Mouse (Mus musculus): ENCODE data around the gene Ugt1a8.

The Ugt1a8 gene

DNA sequence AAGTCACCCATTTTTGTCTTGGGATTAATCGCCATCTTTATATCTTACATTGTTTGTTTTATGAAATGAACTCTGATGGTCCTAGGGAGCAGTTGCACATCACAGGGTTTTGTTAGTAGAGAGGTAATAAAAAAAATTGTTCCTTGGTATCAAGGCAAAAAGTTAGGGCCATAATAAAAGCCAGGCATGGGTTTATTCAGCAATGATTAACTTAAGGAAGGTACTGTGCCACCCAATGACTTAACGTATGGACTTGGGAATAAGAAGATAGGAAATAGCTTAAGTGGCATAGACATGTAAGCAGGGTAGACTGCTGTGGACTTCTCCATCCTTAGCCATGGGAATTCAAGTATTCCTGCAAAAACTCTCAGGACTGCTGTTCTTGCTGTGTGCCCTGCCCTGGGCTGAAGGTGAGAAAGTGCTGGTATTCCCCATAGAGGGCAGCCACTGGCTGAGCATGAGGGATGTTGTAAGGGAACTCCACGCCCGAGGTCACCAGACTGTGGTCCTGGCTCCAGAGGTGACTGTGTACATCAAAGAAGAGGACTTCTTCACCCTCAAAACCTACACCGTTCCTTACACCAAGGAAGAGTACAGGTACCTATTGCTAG is 98.8 kb downstream of the Ugt1a8 start:
- DNase-seq (ENCODE audit: low spot score), result no peak

- no peak for DNase-seq (ENCODE audit: low spot score)
These were observed 104.5 kb downstream of the Ugt1a8 start for GRCm38 (mm10) chr1:88192136-88192535.

DNA sequence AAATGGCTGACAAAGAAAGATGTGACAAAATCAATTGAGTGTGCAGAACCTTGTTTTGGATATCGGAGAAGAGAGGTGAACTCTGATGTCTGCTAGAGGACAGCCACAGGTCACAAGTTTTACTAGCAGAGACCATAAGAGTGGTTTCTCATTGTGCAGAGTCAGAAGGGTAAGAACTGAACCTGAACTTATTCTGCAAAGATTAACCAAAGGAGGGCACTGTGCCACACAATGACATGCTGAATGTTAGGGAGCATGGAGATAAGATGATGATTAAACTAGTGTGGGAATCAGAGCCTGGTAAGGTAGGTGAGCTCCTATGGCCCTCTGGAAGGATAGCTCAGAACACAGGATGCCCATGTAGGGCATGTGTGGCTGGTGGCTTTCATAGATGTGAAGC is 108.1 kb downstream of the Ugt1a8 start:
- no peak for DNase-seq (ENCODE audit: low spot score)

DNA sequence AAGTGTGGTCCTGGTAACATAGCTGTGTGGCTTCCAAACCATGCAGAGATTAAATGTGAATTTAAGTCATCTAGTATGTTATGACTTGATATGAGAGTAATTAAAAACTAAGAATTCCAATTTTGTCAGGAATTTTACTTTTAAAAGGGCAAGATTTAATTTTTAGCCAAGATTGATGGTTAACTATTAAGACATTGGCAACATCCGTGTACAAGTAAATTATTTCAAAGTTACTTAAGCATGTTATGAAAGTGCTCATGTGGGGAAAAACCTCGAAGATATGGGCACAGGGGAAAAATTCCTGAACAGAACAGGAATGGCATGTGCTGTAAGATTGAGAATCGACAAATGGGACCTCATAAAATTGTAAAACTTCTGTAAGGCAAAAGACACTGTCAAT is 109.8 kb downstream of the Ugt1a8 start:
- no peak for DNase-seq (ENCODE audit: low spot score)

- no peak for DNase-seq (ENCODE audit: low spot score)
These were observed 112.4 kb downstream of the Ugt1a8 start for GRCm38 (mm10) chr1:88199996-88200395.

DNA sequence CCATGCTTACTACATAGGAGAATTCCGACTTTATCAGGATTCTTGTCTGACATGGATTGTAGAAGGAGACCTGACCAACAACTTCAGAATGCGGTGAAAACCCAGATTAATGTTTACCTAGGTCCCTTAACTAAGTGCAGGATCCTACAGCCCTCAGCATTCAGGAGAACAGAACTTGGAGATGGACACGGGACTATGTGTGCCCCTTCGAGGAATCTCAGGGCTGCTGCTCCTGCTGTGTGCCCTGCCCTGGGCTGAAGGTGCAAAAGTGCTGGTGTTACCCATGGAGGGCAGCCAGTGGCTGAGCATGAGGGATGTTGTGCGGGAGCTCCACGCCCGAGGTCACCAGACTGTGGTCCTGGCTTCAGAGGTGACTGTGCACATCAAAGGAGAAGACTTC is 112.8 kb downstream of the Ugt1a8 start, which contains the start of gene Ugt1a2:
TSS of gene Ugt1a2 (plus strand) at position 146 of the 400 bp plus-strand sequence.
- no peak for DNase-seq (ENCODE audit: low spot score)

DNA sequence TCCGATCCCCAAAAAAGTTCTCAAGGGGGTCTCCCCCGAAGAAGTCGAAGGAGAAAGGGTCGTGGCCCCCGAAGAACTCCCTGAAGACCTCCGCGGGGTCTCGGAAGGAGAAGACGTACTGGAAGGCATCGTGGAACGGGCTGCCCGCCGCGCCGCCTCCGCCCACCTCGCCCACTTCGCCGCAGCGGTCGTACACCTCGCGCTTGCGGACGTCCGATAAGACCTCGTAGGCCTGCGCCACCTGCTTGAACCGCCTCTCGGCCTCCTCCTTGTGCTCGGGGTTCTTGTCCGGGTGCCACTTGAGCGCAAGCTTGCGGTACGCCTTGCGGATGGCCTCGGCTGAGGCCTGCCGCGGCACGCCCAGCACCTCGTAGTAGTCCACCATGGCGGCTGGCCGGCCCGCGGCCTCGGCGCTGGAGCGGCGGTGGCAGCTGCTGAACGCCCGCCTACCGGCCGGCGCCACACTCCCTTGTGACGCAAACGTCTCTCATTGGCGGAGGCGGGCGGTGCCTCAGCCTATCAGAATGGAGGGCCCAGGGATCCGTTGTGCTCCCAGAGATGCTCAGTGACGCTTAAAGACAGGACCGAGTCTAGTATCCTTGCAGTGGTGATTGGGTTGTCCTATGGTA is 117.8 kb downstream of the Ugt1a8 start, which contains the start of gene Dnajb3:
TSS of gene Dnajb3 (minus strand) at position 489 of the 629 bp plus-strand sequence.
- peak; percentile 94 for DNase-seq (ENCODE audit: low spot score)

DNA sequence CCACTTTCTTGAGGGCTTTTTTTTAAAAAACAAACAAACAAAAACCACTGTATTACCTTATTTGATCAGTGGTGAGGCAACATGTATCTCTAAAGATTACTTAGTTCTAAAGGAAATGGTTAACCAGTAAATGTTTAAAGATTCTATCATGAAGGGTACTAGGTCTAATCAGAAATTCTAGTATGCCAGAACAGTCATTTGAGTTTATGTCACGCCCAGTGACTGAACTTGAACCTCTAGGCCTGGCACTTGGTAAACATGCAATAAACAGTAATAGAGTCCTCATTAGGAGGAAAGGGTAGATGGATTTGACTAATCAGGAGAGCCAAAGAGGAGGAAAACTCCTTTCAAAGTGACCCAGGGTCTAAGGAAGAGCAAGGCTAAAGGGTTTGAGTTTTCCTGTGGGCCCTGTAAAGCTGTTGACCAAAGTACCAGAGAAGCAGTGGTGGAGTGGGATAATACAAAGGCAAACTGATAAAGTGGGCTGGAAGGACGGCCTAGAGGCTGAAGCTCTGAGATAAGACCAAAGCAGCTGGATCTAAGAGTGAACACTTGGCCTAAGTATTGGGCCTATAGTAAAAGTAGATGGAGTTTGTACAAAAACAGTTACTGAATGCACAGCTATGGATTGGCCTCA is 119.3 kb downstream of the Ugt1a8 start:
- DNase-seq (ENCODE audit: low spot score), result no peak

DNA sequence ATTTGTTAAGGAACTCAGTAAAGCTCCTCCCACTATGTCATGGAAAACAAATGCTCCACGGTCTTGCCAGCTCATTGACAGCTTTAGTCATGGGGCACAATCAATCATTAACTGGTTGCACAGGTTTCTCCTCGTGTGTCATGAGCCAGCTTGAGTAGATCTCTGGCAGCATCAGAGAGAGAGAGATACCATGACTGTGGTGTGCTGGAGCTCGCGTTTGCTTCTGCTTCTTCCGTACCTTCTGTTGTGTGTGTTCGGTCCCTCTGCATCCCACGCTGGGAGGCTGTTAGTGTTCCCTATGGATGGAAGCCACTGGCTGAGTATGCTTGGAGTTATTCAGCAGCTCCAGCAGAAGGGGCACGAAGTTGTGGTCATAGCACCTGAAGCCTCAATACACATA is 124.2 kb downstream of the Ugt1a8 start, which contains the start of gene Ugt1a1:
TSS of gene Ugt1a1 (plus strand) at position 148 of the 400 bp plus-strand sequence.
- DNase-seq (ENCODE audit: low spot score), result peak; percentile 54

GRCm38 (mm10) chr1:88212341-88213045 is 124.9 kb downstream of the Ugt1a8 start:
- no peak for DNase-seq (ENCODE audit: low spot score)

DNA sequence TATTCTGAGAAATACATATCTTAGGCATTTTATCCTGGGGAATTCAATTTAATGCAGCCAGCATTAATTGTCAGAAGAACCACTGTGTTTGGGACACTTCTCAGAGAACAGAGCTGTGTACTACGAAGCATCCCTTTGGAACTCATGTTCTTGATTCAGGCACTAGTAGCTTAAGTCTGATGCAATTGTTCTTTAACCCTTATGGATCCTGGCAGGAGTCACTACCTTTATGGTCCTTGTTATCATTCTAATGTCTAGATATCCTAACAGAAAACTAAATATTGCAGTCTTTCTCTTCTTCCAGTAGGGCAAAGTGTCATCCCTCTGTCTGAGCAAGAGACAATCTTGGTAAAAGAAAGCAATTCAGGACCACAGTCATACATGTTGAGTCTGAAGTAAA is 125.4 kb downstream of the Ugt1a8 start:
- DNase-seq (ENCODE audit: low spot score), result no peak

DNA sequence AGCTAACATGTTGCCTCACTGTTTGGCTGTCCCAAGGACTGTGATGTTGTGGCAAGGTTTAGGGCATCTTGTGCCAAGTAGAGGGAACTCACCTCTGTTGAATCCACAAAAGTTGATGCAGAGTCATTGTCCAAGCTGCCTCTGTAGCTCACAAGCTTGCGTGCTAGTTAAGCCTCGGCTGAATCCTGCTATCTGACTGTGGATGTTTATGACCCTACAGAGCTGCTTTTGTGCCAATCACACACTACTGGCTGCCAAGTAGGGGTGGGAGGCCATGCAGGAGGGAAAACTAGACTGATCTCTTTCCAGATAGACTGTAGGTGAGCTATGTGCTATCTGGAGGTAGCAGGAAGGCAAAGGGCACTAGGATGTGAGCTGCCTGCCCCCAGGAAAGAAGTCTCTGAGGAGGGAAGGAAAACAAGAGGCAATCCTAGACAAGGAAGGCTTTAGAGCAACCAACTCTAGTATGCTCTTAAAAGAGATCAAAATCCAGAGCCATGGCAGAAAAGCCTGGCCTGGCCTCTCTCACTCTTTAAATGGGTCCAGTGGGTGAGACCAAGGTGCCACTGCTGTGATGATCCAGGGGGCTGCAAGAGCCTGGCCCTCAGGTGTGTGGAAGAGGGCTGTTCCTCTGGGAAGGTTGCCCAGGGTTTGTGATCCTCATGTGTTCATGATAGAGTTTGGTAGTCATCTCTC is 126.3 kb downstream of the Ugt1a8 start:
- peak; percentile 11 for DNase-seq (ENCODE audit: low spot score)

- DNase-seq (ENCODE audit: low spot score), result no peak
These were observed 126.9 kb downstream of the Ugt1a8 start for GRCm38 (mm10) chr1:88214462-88214952.

GRCm38 (mm10) chr1:88215466-88216380 is 128.1 kb downstream of the Ugt1a8 start:
- peak; percentile 11 for DNase-seq (ENCODE audit: low spot score)

DNA sequence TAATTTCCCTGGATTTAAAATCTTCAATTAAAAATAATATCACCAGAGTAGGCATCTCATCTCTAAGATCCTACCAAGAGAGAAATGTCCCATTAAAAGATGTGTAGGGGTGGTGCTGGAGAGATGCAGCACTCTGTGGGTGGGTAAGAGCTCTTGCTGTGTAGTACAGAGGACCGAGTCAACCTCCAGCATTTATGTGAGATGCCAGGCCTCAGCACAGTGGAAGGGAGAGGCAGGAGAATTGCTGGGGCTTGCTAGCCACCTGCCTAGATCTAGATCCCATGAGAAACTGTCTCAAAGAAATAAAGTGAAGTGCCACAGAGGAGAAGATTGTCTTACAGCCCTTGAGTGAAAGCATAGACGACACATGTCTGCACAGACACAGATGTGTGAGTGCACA is 128.9 kb downstream of the Ugt1a8 start:
- DNase-seq (ENCODE audit: low spot score), result no peak

DNA sequence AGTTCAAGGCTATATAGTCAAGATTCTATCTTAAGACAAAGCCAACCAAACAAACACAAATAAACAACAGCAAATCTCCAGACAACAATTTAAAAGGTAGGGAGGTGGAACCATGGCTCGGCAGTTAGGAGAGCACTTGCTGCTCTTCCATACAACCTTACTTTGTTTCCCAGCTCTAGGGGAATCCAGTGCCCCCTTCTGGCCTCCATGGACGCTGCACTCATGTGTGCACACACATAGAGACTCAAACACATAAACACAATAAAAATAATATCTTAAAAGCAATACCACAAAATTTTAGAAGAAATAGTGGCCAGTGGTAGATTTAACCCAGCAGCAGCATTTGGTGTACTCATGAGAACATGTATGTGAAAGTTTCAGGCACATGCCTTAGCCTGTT is 129.5 kb downstream of the Ugt1a8 start:
- DNase-seq (ENCODE audit: low spot score), result no peak

- peak; percentile 8 for DNase-seq (ENCODE audit: low spot score)
These were observed 130.0 kb downstream of the Ugt1a8 start for GRCm38 (mm10) chr1:88217576-88217975.

DNA sequence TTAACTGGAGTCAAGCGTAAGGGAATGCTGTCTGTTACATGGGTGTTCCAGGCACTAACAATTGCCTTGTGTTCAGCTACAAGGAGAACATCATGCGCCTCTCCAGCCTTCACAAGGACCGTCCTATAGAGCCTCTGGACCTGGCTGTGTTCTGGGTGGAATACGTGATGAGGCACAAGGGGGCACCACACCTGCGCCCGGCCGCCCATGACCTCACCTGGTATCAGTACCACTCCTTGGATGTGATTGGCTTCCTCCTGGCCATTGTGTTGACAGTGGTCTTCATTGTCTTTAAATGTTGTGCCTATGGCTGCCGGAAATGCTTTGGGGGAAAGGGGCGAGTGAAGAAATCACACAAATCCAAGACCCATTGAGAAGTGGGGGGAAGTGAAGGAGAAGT is 130.4 kb downstream of the Ugt1a8 start:
- no peak for DNase-seq (ENCODE audit: low spot score)

- no peak for DNase-seq (ENCODE audit: low spot score)
These were observed 131.0 kb downstream of the Ugt1a8 start for GRCm38 (mm10) chr1:88218591-88218990.

DNA sequence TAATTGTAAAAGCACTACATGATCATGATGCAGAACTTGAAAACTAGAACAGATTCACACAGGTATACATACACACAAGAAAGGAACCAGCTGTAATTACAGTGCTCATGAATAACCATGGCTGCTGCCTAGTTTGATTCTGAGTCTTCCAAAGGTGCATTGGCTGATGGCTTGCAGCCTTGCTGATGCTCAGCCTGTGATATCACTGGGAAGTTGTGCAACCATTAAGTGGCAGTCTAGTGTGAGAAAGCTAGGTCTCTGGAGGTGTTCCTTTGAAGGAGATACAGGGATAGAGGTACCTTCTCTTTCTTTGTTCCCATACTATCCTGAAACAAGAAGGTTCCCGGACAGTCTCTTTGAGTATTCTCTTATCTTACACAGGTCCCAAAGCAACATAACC is 131.4 kb downstream of the Ugt1a8 start:
- peak; percentile 12 for DNase-seq (ENCODE audit: low spot score)

GRCm38 (mm10) chr1:88220336-88220735 is 132.7 kb downstream of the Ugt1a8 start:
- peak; percentile 14 for DNase-seq (ENCODE audit: low spot score)
